Mouse (Mus musculus): ENCODE results near the gene Abcc5. TPM values are rescaled to one million over a fixed set of nuclear protein-coding genes. Genes with fewer than 3 reads are reported as not detected.
"Not testable (repeated sequence)": the region's sequence is repeated elsewhere in the genome, so short reads cannot be mapped to it uniquely, and the experiment has no call there.

Gene Abcc5
- total RNA-seq (2017) = 26.6 and 41.7 TPM in 2 replicates

- ATAC-seq (replicated peaks; ENCODE audit: low read depth, poor library complexity, severe bottlenecking) = peak; percentile 93
Measured at GRCm38 (mm10) chr16:20425855-20426598, at the start of gene Abcc5. Gene Abcc5 (minus strand): TSS chr16:20426394.

- ATAC-seq (replicated peaks; ENCODE audit: low read depth, poor library complexity, severe bottlenecking) = no peak
Measured at GRCm38 (mm10) chr16:20475335-20475734, 49.1 kb upstream of the Abcc5 start.

- no peak for ATAC-seq (replicated peaks; ENCODE audit: low read depth, poor library complexity, severe bottlenecking)
Measured at GRCm38 (mm10) chr16:20474786-20475185, 48.6 kb upstream of the Abcc5 start.

GRCm38 (mm10) chr16:20474211-20474610, 48.0 kb upstream of the Abcc5 start:
- ATAC-seq (replicated peaks; ENCODE audit: low read depth, poor library complexity, severe bottlenecking) = no peak

- ATAC-seq (replicated peaks; ENCODE audit: low read depth, poor library complexity, severe bottlenecking) = no peak
Measured at GRCm38 (mm10) chr16:20473748-20474147, 47.6 kb upstream of the Abcc5 start.

GRCm38 (mm10) chr16:20471686-20472085, 45.5 kb upstream of the Abcc5 start:
- no peak for ATAC-seq (replicated peaks; ENCODE audit: low read depth, poor library complexity, severe bottlenecking)

GRCm38 (mm10) chr16:20470981-20471380, 44.8 kb upstream of the Abcc5 start:
- no peak for ATAC-seq (replicated peaks; ENCODE audit: low read depth, poor library complexity, severe bottlenecking)

- ATAC-seq (replicated peaks; ENCODE audit: low read depth, poor library complexity, severe bottlenecking) = no peak
Measured at GRCm38 (mm10) chr16:20464725-20465124, 38.5 kb upstream of the Abcc5 start.

GRCm38 (mm10) chr16:20458736-20459135, 32.5 kb upstream of the Abcc5 start:
- ATAC-seq (replicated peaks; ENCODE audit: low read depth, poor library complexity, severe bottlenecking) = not testable (repeated sequence)

- ATAC-seq (replicated peaks; ENCODE audit: low read depth, poor library complexity, severe bottlenecking) = no peak
Measured at GRCm38 (mm10) chr16:20456106-20456505, 29.9 kb upstream of the Abcc5 start.

GRCm38 (mm10) chr16:20454155-20454654, 28.0 kb upstream of the Abcc5 start:
- no peak for ATAC-seq (replicated peaks; ENCODE audit: low read depth, poor library complexity, severe bottlenecking)

- no peak for ATAC-seq (replicated peaks; ENCODE audit: low read depth, poor library complexity, severe bottlenecking)
Measured at GRCm38 (mm10) chr16:20451774-20452173, 25.6 kb upstream of the Abcc5 start.

- no peak for ATAC-seq (replicated peaks; ENCODE audit: low read depth, poor library complexity, severe bottlenecking)
Measured at GRCm38 (mm10) chr16:20445871-20446270, 19.7 kb upstream of the Abcc5 start.

- ATAC-seq (replicated peaks; ENCODE audit: low read depth, poor library complexity, severe bottlenecking) = no peak
Measured at GRCm38 (mm10) chr16:20444831-20445388, 18.7 kb upstream of the Abcc5 start.

GRCm38 (mm10) chr16:20442871-20443270, 16.7 kb upstream of the Abcc5 start:
- ATAC-seq (replicated peaks; ENCODE audit: low read depth, poor library complexity, severe bottlenecking) = no peak

- no peak for ATAC-seq (replicated peaks; ENCODE audit: low read depth, poor library complexity, severe bottlenecking)
Measured at GRCm38 (mm10) chr16:20438673-20439415, 12.7 kb upstream of the Abcc5 start.

- not testable (repeated sequence) for ATAC-seq (replicated peaks; ENCODE audit: low read depth, poor library complexity, severe bottlenecking)
Measured at GRCm38 (mm10) chr16:20438046-20438445, 11.9 kb upstream of the Abcc5 start.

GRCm38 (mm10) chr16:20436281-20436680, 10.1 kb upstream of the Abcc5 start:
- ATAC-seq (replicated peaks; ENCODE audit: low read depth, poor library complexity, severe bottlenecking) = no peak

GRCm38 (mm10) chr16:20429328-20429727, 3.1 kb upstream of the Abcc5 start:
- ATAC-seq (replicated peaks; ENCODE audit: low read depth, poor library complexity, severe bottlenecking) = no peak

- no peak for ATAC-seq (replicated peaks; ENCODE audit: low read depth, poor library complexity, severe bottlenecking)
Measured at GRCm38 (mm10) chr16:20427566-20427965, 1.4 kb upstream of the Abcc5 start.

Measured in common myeloid progenitor, adult 5-6 weeks (primary cell).